Mouse (Mus musculus) left cerebral cortex, adult 18-20 months (tissue): Measurements from ENCODE around the gene Plcxd2. TPM values are rescaled to one million over a fixed set of nuclear protein-coding genes. Genes with fewer than 3 reads are reported as not detected.

Experiments
- DNase-seq, 2 experiments: peaks; one replicate each; pipeline ENCODE4 v3.0.0; 2021 to 2022; ENCODE audit warnings: low spot score in 2 of 2, mixed read lengths in 1 of 2
- total RNA-seq, 2 experiments: library from RNA; stranded (reverse); gene quantifications; 2 replicates each; pipeline ENCODE4 v1.2.3; 2021

The Plcxd2 gene
- total RNA-seq, 2 experiments from 2014 or later = 71.3 to 82.2 TPM

DNA sequence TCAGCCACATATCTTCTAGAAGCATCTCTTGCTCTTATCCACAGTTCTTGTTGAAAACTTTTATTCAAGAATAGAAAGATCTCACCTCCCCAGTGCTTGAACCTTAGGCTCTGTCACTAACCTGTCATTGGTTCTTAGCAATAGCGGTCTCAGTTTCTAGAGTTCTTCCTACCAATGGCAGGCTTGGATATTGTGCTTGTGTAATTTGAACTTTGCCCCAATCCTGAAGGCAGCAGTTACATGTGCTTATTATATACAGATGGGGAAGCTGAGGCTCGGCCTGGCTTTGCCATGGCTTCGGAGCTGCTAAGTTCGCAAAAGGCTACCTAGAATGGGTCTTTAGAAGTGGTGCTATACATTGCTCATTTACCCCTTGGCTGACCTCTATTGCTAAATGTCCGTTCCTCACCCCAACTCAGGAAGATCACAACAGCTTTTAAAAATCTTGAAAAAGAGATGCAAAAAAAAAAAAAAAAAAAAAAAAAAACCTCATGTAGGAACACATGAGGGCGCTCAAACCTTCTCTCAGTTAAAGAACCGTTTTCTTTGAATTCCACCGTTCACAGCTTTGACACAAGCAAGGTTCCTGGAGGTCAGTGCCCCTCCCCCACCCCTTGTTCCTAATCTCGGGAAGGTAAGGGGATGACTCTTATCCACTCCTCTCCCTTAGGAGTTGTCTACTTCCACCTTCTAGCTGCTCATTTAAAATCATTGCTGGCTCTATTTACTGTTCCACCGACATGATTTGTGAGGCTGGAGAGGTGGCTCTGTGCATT, 18.9 kb downstream of the Plcxd2 start:
- no peak for DNase-seq

DNA sequence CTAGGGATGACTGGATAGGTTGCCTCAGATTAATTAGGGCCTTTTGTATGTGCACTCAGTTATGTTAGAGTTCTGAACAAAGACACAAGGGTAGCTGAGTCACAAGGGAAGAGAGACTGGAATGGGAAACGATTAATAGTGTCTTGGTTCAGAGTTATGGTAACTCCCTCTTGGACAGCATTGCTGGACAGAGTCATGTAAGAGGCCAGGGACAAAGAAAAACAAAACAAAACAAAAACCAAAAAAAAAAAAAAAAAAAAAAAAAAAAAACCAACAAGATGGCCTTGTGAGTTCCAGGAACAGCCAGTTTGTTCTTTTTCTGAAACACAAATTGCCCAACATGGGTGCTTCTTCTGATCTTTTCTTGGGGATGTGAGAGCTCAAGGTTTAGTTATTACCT, 23.8 kb downstream of the Plcxd2 start:
- no peak for DNase-seq

- no peak for DNase-seq
These were observed 25.1 kb downstream of the Plcxd2 start for GRCm38 (mm10) chr16:45984610-45985606.

GRCm38 (mm10) chr16:45976251-45976650, 33.8 kb downstream of the Plcxd2 start:
- DNase-seq = no peak

GRCm38 (mm10) chr16:45973959-45974686, 35.9 kb downstream of the Plcxd2 start:
- no peak for DNase-seq

DNA sequence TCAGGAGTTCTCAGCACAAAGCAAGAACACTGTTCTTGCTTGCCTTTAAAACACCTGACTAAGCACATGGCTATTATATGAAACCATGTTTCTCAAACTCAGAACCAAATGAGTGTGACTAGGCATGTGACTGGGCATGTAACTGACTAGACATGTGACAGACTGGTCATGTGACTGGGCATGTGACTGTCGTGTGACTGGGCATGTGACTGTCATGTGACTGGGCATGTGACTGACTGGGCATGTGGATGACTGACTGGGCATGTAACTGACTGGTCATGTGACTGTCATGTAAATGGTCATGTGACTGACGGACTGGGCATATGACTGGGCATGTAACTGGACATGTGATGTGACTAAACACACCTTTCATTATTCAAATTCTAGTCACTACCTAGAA, 39.8 kb downstream of the Plcxd2 start:
- DNase-seq = no peak

- DNase-seq = no peak
These were observed 41.3 kb downstream of the Plcxd2 start for GRCm38 (mm10) chr16:45968716-45969115.

DNA sequence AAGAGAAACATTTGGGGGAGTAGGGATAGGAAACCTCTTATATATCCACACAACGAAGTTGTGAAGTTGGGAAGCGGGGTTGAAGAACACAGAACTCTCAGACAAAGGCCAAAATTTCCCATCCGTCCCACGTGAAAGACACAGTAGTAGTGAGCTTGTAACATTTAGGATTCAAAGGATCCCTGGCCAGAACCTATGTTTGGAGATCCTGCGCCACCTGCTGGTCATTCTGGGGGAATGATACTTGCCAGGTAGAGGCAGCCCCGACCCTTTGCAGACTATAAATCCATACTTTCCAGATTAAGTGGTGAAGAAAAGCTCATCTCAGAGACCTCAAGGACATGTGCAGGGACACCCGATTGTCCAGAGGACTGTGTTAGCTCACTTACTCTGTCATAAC, 42.5 kb downstream of the Plcxd2 start:
- DNase-seq = peak; percentile 73 to 81

DNA sequence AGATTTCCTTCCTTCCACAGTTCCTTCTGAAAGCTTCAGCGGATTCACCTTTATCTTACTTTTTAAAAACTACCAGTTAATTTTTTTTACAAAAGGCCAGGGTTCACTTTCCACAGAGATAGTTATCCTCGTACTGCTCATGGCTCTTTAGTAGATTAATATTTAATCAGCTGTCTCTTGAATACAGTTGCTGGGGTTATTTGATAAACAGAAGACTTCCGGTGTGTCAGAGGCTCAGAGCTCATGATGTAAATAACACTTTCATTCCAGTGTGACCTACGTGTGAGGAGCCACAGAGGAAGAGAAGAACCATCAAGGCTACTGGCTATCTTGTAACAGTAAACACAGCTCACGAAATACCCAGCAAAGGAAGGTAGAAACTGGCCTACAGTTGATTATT, 43.4 kb downstream of the Plcxd2 start:
- no peak for DNase-seq

GRCm38 (mm10) chr16:45964777-45965176, 45.2 kb downstream of the Plcxd2 start:
- no peak for DNase-seq

- DNase-seq = no peak
These were observed 46.2 kb downstream of the Plcxd2 start for GRCm38 (mm10) chr16:45963837-45964236.

DNA sequence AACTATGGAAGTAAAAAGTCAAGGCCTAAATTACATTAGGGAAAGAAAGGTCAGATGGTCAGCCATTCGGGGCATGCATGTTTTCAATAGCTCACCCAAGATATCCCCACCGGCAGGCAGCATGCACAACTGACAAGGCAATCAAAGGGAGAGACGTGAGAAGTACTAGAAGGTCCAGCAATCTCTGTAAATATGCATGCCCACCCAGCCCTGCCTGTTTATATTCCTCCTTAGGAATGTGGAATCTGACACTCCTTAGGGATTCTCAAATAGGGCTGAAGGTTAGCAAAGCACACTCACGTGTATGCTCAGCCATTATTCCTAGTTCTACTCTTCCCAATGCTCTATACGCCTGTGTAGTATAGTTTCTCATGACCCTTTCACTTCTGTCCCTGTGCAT, 46.9 kb downstream of the Plcxd2 start:
- no peak for DNase-seq

- no peak for DNase-seq
These were observed 49.0 kb downstream of the Plcxd2 start for GRCm38 (mm10) chr16:45960978-45961377.

GRCm38 (mm10) chr16:45956390-45956950, 53.5 kb downstream of the Plcxd2 start:
- no peak for DNase-seq

DNA sequence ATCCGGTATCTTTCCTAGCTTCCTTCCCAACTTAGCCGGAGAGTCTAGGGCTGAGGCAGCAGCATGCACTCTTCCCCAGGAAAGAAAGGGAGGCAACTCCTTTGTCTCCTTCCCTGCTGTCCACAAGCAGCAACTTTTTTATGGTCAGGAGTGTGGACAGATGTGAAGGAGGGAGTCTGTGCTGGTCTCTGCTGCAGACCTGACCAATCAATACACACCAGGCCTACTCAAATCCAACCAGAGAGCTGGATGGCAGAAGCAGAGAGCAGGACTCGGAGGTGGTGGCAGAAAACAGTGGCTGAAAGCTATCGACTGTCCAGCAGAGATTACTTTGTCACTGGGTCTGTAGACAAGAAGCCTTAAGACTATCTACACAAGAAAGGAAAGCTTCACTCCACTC, 56.6 kb downstream of the Plcxd2 start, which contains the start of gene Phldb2:
TSS of gene Phldb2 (minus strand) at position 205 of the 400 bp plus-strand sequence.
- DNase-seq = no peak

GRCm38 (mm10) chr16:45952501-45952900, 57.5 kb downstream of the Plcxd2 start:
- DNase-seq = no peak

GRCm38 (mm10) chr16:45952035-45952434, 58.0 kb downstream of the Plcxd2 start:
- DNase-seq = no peak

GRCm38 (mm10) chr16:45946335-45946734, 63.7 kb downstream of the Plcxd2 start:
- no peak for DNase-seq

GRCm38 (mm10) chr16:45945649-45946048, 64.4 kb downstream of the Plcxd2 start:
- no peak for DNase-seq

- no peak for DNase-seq
These were observed 64.8 kb downstream of the Plcxd2 start for GRCm38 (mm10) chr16:45945174-45945631.
